In genomic region chr6:24955131-24955945, GRCm38 (mm10) we compare ENCODE assay signal across 8 mouse cellular contexts. TPM values are rescaled to one million over a fixed set of nuclear protein-coding genes. Genes with fewer than 3 reads are reported as not detected.
DNase-seq lines count a peak whose midpoint lies in the region; ATAC-seq and TF ChIP-seq lines count a peak whose summit lies in the region.

No protein-coding gene starts in this region.

- H3K4me2 ChIP-seq in lung, embryonic 14.5 days: peak overlapping the region; percentile 99
- peak overlapping the region; percentile 97 for H3K4me2 ChIP-seq in intestine, postnatal 0 days (replicated peaks; ENCODE audit: low read depth)
- H3K4me2 ChIP-seq in neural tube, embryonic 14.5 days (ENCODE audit: low read depth, low read length): peak overlapping the region; percentile 66

- H3K4me3 ChIP-seq in lung, embryonic 14.5 days (ENCODE audit: low read depth, low read length): peak overlapping the region; percentile 53
- peak overlapping the region; percentile 60 for H3K4me3 ChIP-seq in intestine, postnatal 0 days (ENCODE audit: low read depth, low read length)
- peak overlapping the region; percentile 69 for H3K4me3 ChIP-seq in limb, embryonic 10.5 days
- H3K4me3 ChIP-seq in neural tube, embryonic 14.5 days (ENCODE audit: low read depth, low read length): peak overlapping the region; percentile 76

- H3K9me3 ChIP-seq in lung, embryonic 14.5 days (ENCODE audit: low read depth, low read length): no peaks in the 10 kb centered on the region
- no peaks in the 10 kb centered on the region for H3K9me3 ChIP-seq in intestine, postnatal 0 days (ENCODE audit: control insufficient read depth)
- no peaks in the 10 kb centered on the region for H3K9me3 ChIP-seq in limb, embryonic 10.5 days (replicated peaks)
- no peaks in the 10 kb centered on the region for H3K9me3 ChIP-seq in neural tube, embryonic 14.5 days (ENCODE audit: control insufficient read depth, low read length)

- H3K27ac ChIP-seq in lung, embryonic 14.5 days (ENCODE audit: low read depth): no peak overlapping the region
- no peak overlapping the region for H3K27ac ChIP-seq in intestine, postnatal 0 days (ENCODE audit: low read depth, low read length)
- peak overlapping the region; percentile 83 for H3K27ac ChIP-seq in limb, embryonic 10.5 days
- H3K27ac ChIP-seq in neural tube, embryonic 14.5 days (ENCODE audit: low read depth, low read length): peak overlapping the region; percentile 86

- DNase-seq in lung, embryonic 14.5 days: peak; percentile 64
- no peak for DNase-seq in lung, postnatal 25 days (ENCODE audit: low spot score)
- peak; percentile 70 to 79 for DNase-seq in cerebellum, postnatal 14 days
- peak; percentile 42 to 44 for DNase-seq in frontal cortex, postnatal 25 days (ENCODE audit: low spot score in 2 of 2)
- peak; percentile 78 for DNase-seq in limb, embryonic 10.5 days (ENCODE audit: low spot score)
- no peak for DNase-seq in adipocyte (ENCODE audit: low spot score)

- peaks cover 4% of the 10 kb centered on the region; the same call in 1 of the 2 replicates for H3K4me1 ChIP-seq in lung, embryonic 14.5 days (ENCODE audit: insufficient read depth)
- no peaks in the 10 kb centered on the region for H3K4me1 ChIP-seq in intestine, postnatal 0 days (replicated peaks; ENCODE audit: control insufficient read depth, insufficient read depth, low read length)
- H3K4me1 ChIP-seq in limb, embryonic 10.5 days: peaks cover 22% of the 10 kb centered on the region
- 0 out of 2 replicates have a peak, but pooled peaks cover 4% of the 10 kb centered on the region for H3K4me1 ChIP-seq in neural tube, embryonic 14.5 days (ENCODE audit: control insufficient read depth, insufficient read depth, low read length)

- WGBS in lung, embryonic 14.5 days: under 1% methylated on average over 78 of the region's 91 CpGs
- under 1% methylated on average over 89 of the region's 91 CpGs for WGBS in intestine, postnatal 0 days
- WGBS in limb, embryonic 10.5 days: under 1% methylated on average over 87 of the region's 91 CpGs
- under 1% methylated on average over 85 of the region's 91 CpGs for WGBS in neural tube, embryonic 14.5 days

- peaks cover 20% of the 10 kb centered on the region for H3K27me3 ChIP-seq in lung, embryonic 14.5 days (ENCODE audit: insufficient read depth, low read length)
- peaks cover 16% of the 10 kb centered on the region for H3K27me3 ChIP-seq in intestine, postnatal 0 days (replicated peaks; ENCODE audit: control insufficient read depth, insufficient read depth, low read length)
- peaks cover 19% of the 10 kb centered on the region for H3K27me3 ChIP-seq in limb, embryonic 10.5 days (ENCODE audit: low read depth, poor library complexity, severe bottlenecking)
- H3K27me3 ChIP-seq in neural tube, embryonic 14.5 days (ENCODE audit: control insufficient read depth, insufficient read depth, low read length): peaks cover 2% of the 10 kb centered on the region; the same call in 1 of the 2 replicates

- peak; percentile 81 for ATAC-seq in lung, embryonic 14.5 days (ENCODE audit: insufficient read depth)
- peak; percentile 51 for ATAC-seq in intestine, postnatal 0 days
- peak; percentile 89 for ATAC-seq in neural tube, embryonic 14.5 days (ENCODE audit: low read depth)

- TF ChIP-seq CTCF in lung, embryonic 14.5 days (IDR thresholded peaks at IDR 0.05; ENCODE audit: low read depth): no peak
- TF ChIP-seq CTCF in intestine, postnatal 0 days (IDR thresholded peaks at IDR 0.05; ENCODE audit: low read depth): peak; percentile 42

- H3K36me3 ChIP-seq in lung, embryonic 14.5 days (ENCODE audit: insufficient read depth): no peaks in the 10 kb centered on the region
- no peaks in the 10 kb centered on the region for H3K36me3 ChIP-seq in intestine, postnatal 0 days (ENCODE audit: control insufficient read depth, insufficient read depth)
- H3K36me3 ChIP-seq in limb, embryonic 10.5 days: no peaks in the 10 kb centered on the region
- H3K36me3 ChIP-seq in neural tube, embryonic 14.5 days (ENCODE audit: control insufficient read depth, insufficient read depth, low read length): no peaks in the 10 kb centered on the region

- peak overlapping the region; percentile 42 for H3K9ac ChIP-seq in lung, embryonic 14.5 days
- peak overlapping the region; percentile 40; the same call in 1 of the 2 replicates for H3K9ac ChIP-seq in intestine, postnatal 0 days (ENCODE audit: low read depth, low read length)
- peak overlapping the region; percentile 94 for H3K9ac ChIP-seq in neural tube, embryonic 14.5 days (replicated peaks; ENCODE audit: low read depth, low read length)

RNA-seq across cellular contexts. Expression of gene Tmem229a, which starts 0.8 kb away (rescaled TPM):
- 0.11 and 0.22 TPM in 2 replicates for polyA plus RNA-seq in lung, embryonic 14.5 days (2014; fragmentation: Nextera tagmentation; extraction: Ambion mirVana)
- 0.90 and 0.98 TPM in 2 replicates for polyA plus RNA-seq in intestine, postnatal 0 days (2015; fragmentation: Nextera tagmentation; extraction: Ambion mirVana)
- polyA plus RNA-seq in limb, embryonic 10.5 days (2016; fragmentation: Nextera tagmentation; extraction: Ambion mirVana): 0.64 and 0.74 TPM in 2 replicates
- polyA plus RNA-seq in neural tube, embryonic 14.5 days (2014; fragmentation: Nextera tagmentation; extraction: Ambion mirVana): 4.7 and 5.3 TPM in 2 replicates

Comparison
In these comparisons a context has a peak if more than half of its experiments do, and no peak if none do; other contexts are left out.
1. DNase-seq: peak in lung, embryonic 14.5 days (single experiment), cerebellum, postnatal 14 days (2 of 2), frontal cortex, postnatal 25 days (2 of 2) and limb, embryonic 10.5 days (single experiment); none in lung, postnatal 25 days (single experiment) and adipocyte (single experiment).
2. H3K27ac ChIP-seq: peak in limb, embryonic 10.5 days (single experiment) and neural tube, embryonic 14.5 days (single experiment); none in lung, embryonic 14.5 days (single experiment) and intestine, postnatal 0 days (single experiment).
3. H3K9ac ChIP-seq: peak in every context shown above with its lines; median percentile 94 in neural tube, embryonic 14.5 days; 42 in lung, embryonic 14.5 days; 40 in intestine, postnatal 0 days.
4. Peak in every context shown above with its lines, with median percentiles within 50 percentile points of each other: ATAC-seq, H3K4me2 ChIP-seq and H3K4me3 ChIP-seq.